Mouse (Mus musculus) MEL (cell line): Measurements from ENCODE around the gene Gpc5.

Experiments
- CTCF ChIP-seq, 3 experiments: IDR thresholded peaks in 2 of 3; conservative IDR thresholded peaks in 1 of 3; 2 replicates each; pipeline ENCODE4 v1.5.1; 2011 to 2012; ENCODE audit warnings: low read length in 3 of 3, low read depth in 2 of 3, mild to moderate bottlenecking in 2 of 3, improper control_type of control experiment in 1 of 3, inconsistent platforms in 1 of 3, mixed read lengths in 1 of 3, moderate library complexity in 1 of 3; ENCODE audit not compliant: control insufficient read depth in 1 of 3, insufficient read depth in 1 of 3, poor library complexity in 1 of 3, severe bottlenecking in 1 of 3
- ETS1 ChIP-seq: IDR thresholded peaks from 2 replicates; pipeline ENCODE4 v1.6.1; 2012; ENCODE audit warnings: low read depth, mild to moderate bottlenecking, inconsistent platforms, low read length, improper control_type of control experiment, moderate library complexity
- POLR2A ChIP-seq, 2 experiments: IDR thresholded peaks; 2 replicates each; pipeline ENCODE4 v1.6.1; 2011 to 2012; ENCODE audit warnings: low read length in 2 of 2, mild to moderate bottlenecking in 2 of 2, control low read depth in 1 of 2, improper control_type of control experiment in 1 of 2, low read depth in 1 of 2, moderate library complexity in 1 of 2; ENCODE audit not compliant: control insufficient read depth in 1 of 2, insufficient read depth in 1 of 2, poor library complexity in 1 of 2
- TCF12 ChIP-seq: IDR thresholded peaks from 2 replicates; pipeline ENCODE4 v1.6.1; 2014; ENCODE audit warnings: low read depth, mild to moderate bottlenecking, inconsistent platforms, low read length, improper control_type of control experiment, moderate library complexity

GRCm38 (mm10) chr14:115156597-115156996 is 64.6 kb downstream of the Gpc5 start:
- TF ChIP-seq ETS1 (no peak), CTCF (IDR thresholded peaks at IDR 0.05 in 2 of 3, conservative IDR thresholded peaks at IDR 0.05 in 1 of 3; ENCODE audit: control insufficient read depth in 1 of 3, insufficient read depth in 1 of 3, low read depth in 2 of 3, low read length in 3 of 3, poor library complexity in 1 of 3, severe bottlenecking in 1 of 3) (no peak), POLR2A (IDR thresholded peaks at IDR 0.05; ENCODE audit: control insufficient read depth in 1 of 2, insufficient read depth in 1 of 2, low read depth in 1 of 2, low read length in 2 of 2, poor library complexity in 1 of 2) (no peak), TCF12 (no peak)
